Mouse (Mus musculus): ENCODE results near the gene Stac3.

Stac3 gene

DNA sequence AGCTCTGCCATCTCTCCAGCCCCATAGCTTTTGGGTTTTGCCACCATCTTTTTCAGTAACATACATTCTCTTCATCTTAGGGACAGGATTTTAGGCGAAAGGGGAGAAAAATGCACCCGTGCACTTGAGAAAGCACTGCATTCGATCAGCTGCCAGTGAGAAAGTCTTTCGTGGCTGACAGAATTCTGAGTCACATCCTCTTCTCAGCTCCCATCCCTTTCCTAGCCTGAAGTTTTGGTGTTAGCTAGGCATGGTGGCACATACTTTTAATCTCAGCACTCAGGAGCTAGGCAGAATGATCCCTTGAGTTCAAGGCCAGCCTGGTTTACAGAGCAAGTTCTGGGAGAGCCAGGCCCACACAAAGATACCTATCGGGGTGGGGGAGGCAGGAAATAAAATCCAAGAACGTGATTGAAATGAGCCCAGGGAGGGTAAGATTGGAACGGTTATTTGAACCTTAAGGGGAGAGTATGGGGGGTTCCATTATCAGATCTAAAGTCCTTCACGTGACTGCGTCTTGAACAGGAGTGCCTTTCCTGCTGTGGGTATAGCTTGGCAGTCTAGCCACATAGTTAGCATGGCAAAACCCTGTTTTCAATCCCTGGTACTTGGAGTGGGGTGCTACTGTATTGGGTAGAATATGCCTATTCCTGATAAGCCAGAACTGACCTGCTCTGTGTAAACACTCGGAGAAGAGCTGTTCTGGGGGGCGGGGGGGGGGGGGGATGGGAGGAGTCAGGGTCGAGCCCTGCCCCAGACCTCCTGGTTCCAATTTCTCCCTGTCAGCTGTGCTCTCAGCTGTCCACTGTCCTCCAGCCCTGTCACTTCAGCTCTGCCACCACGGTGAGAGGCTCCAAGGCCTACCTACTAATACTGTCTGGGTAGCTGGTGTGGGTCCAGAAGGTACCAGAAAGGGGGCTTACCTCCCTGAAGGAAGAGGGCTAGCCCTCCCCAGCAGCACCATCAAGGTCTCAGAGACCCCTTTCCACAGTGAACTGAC, at the start of gene Stac3:
Gene Stac3 (plus strand): TSS at position 793 of the 1,000 bp plus-strand sequence.
- Histone ChIP-seq H3K36me3 (ENCODE audit: control insufficient read depth, insufficient read depth, low read length, poor library complexity, severe bottlenecking) (no peaks in the 10 kb centered on the region; the same call in none of the 2 replicates), H3K27me3 (ENCODE audit: control insufficient read depth, insufficient read depth, low read length, poor library complexity, severe bottlenecking) (no peaks in the 10 kb centered on the region)
- DNase-seq (ENCODE audit: low read depth, low spot score): no peak

DNA sequence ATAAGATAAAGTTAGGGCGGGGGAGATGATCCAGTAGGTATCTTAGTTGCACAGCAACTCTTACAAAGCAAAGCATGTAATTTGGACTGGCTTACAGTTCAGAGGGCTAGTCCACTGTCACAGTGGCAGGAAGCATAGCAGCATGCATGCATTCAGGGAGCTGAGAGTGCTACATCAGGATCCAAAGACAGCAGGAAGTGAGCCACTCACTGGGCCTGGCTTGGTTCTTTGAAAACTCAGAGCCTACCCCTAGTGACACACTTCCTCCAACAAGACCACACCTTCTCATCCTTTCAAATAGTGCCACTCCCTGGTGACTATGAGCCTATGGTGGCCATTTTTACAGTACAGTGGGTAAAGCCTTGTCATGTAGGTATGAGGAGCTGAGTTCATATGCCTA, 47.8 kb upstream of the Stac3 start:
- Histone ChIP-seq H3K36me3 (ENCODE audit: control insufficient read depth, insufficient read depth, low read length, poor library complexity, severe bottlenecking) (peaks cover 6% of the 10 kb centered on the region), H3K27me3 (ENCODE audit: control insufficient read depth, insufficient read depth, low read length, poor library complexity, severe bottlenecking) (no peaks in the 10 kb centered on the region)
- DNase-seq (ENCODE audit: low read depth, low spot score): no peak

DNA sequence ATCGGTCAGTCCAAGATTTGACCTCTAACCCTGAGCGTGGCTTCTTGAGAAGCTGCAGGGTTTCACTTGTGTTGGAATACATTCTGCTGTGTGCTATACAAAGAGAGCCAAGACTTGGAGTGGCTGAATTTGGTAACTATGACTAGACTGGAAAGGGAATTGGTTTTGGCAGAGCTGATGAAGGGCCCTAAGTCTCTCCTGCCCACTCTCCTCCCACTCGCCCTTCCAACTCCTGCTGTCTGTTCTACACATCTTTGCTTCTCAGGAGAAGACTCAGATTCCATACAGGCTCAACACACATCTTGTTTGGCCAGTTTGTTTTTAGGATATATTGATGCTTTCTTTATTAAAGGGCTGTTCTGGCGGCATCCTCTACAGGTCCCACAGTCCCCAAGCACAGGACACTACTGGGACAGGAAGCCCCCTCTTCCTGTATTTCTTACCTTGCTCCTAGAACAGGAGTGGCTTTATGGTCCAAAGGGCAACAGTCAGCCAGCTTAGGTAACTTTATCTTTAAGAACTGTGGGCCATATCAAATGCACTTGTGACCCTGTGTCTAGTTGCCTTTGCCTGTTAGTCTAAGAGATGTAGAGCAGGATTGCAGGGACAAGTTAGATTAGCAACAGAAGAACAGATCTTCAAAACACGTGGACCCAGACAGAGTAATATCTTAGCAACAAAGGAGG, 38.9 kb upstream of the Stac3 start:
- Histone ChIP-seq H3K36me3 (ENCODE audit: control insufficient read depth, insufficient read depth, low read length, poor library complexity, severe bottlenecking) (peaks cover 24% of the 10 kb centered on the region), H3K27me3 (ENCODE audit: control insufficient read depth, insufficient read depth, low read length, poor library complexity, severe bottlenecking) (no peaks in the 10 kb centered on the region)
- DNase-seq (ENCODE audit: low read depth, low spot score): no peak

DNA sequence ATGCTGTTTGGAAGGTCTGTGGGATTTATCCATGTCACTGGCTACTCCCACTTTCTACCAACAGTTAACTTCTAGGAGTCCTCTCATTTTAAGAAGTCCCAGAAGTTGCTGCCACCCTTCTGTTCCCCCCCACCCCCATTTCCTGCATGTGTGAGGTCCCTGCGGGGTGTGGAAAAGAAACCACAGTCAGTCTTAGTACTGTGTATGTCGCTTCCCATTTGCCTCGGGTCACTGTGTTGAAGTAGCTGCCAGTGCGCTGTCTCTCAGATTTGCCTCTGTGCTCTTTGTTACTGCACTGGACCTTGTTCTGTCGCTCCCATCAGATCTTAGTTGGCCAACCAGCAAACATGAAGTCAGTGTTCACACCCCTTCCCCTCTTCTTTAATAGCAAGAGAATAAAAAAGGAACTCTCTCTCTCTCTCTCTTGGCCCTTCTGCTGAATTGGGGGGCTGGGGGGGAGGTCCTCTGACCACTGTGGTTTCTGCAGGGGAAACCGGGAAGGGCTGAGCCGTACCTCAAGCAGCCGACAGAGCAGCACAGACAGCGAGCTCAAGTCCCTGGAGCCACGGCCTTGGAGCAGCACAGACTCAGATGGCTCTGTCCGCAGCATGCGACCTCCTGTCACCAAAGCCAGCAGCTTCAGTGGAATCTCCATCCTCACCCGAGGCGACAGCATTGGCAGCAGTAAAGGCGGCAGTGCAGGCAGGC, 30.1 kb upstream of the Stac3 start:
- peaks cover 14% of the 10 kb centered on the region for H3K36me3 ChIP-seq (ENCODE audit: control insufficient read depth, insufficient read depth, low read length, poor library complexity, severe bottlenecking)
- no peak for DNase-seq (ENCODE audit: low read depth, low spot score)
- H3K27me3 ChIP-seq (ENCODE audit: control insufficient read depth, insufficient read depth, low read length, poor library complexity, severe bottlenecking): no peaks in the 10 kb centered on the region

DNA sequence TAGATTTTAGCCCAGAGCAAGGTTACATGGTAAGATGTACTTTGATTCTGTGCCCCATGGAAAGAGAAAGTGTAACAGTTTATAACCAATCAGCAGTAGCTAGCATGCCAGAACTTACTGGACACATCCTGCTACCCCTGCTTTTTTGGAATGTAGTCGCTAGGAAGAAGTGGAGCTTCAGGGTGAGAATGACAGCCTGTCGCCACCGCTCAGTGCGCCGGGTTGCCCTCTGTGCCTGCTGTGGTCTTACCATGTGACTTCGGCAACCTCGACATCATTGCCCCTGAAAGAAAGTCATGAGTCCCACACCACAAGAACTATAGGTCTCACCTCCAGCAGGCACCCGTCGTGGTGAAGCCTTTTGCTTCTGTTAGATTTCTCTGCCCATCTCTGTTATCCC, 28.8 kb upstream of the Stac3 start:
- no peak for DNase-seq (ENCODE audit: low read depth, low spot score)
- no peaks in the 10 kb centered on the region for H3K27me3 ChIP-seq (ENCODE audit: control insufficient read depth, insufficient read depth, low read length, poor library complexity, severe bottlenecking)
- H3K36me3 ChIP-seq (ENCODE audit: control insufficient read depth, insufficient read depth, low read length, poor library complexity, severe bottlenecking): peaks cover 12% of the 10 kb centered on the region

DNA sequence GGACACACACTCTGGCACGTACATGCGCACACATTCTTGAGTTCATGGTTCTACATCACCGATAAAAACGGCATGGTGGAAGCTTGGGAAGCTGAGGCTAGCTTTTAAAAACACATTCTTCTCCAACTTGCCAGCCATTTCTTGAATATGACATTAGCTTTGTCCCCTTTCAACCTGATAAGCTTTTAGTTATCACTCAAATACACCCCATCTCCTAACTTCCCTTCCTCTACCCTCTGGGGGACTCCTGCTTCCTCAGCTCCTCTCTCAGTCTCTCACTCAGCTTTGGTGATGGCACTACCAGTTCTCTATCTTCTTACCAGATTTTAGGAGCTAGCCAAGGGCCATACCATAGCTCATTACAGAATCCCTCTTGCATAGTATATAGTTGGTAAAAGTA, 26.3 kb upstream of the Stac3 start:
- Histone ChIP-seq H3K36me3 (ENCODE audit: control insufficient read depth, insufficient read depth, low read length, poor library complexity, severe bottlenecking) (peaks cover 9% of the 10 kb centered on the region), H3K27me3 (ENCODE audit: control insufficient read depth, insufficient read depth, low read length, poor library complexity, severe bottlenecking) (no peaks in the 10 kb centered on the region)
- no peak for DNase-seq (ENCODE audit: low read depth, low spot score)

DNA sequence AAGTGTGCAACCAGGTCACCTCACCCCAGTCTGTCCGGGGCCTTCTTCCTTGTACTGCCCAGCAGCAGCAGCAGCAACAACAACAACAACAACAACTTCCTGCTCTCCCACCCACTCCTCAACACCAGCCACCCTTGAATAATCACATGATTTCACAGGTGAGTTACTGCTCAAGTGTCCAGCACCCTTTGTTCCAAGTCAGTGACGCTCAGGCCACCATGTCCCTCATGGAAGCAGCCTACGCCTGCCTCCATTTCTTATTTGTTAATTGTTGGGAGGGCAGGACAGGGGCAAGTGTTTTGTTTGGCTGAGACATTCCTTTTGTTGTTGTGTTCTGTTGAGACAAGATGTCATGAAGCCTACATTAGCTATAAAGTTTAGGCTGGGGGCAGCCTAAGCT, 24.9 kb upstream of the Stac3 start:
- Histone ChIP-seq H3K27me3 (ENCODE audit: control insufficient read depth, insufficient read depth, low read length, poor library complexity, severe bottlenecking) (no peaks in the 10 kb centered on the region), H3K36me3 (ENCODE audit: control insufficient read depth, insufficient read depth, low read length, poor library complexity, severe bottlenecking) (peaks cover 9% of the 10 kb centered on the region)
- DNase-seq (ENCODE audit: low read depth, low spot score): no peak

DNA sequence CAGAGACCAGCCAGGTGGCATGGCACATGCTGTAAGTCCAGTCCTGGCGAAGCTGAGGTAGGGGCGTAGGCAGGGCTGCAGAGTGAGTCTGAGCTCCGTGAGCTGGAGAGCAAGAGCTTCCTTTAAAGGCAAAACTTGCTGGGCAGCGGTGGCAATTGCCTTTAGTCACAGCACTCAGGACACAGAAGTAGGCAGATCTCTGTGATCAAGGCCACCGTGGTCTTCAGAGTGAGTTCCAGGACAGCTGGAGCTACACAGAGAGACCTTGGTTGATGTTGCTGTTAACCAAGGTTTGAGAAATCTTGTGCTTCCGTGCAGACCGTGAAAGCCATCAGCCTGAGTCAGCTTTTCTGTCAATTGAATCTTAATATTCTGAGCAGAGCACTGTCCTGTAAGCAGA, 24.2 kb upstream of the Stac3 start:
- Histone ChIP-seq H3K27me3 (ENCODE audit: control insufficient read depth, insufficient read depth, low read length, poor library complexity, severe bottlenecking) (no peaks in the 10 kb centered on the region), H3K36me3 (ENCODE audit: control insufficient read depth, insufficient read depth, low read length, poor library complexity, severe bottlenecking) (peaks cover 9% of the 10 kb centered on the region)
- no peak for DNase-seq (ENCODE audit: low read depth, low spot score)

DNA sequence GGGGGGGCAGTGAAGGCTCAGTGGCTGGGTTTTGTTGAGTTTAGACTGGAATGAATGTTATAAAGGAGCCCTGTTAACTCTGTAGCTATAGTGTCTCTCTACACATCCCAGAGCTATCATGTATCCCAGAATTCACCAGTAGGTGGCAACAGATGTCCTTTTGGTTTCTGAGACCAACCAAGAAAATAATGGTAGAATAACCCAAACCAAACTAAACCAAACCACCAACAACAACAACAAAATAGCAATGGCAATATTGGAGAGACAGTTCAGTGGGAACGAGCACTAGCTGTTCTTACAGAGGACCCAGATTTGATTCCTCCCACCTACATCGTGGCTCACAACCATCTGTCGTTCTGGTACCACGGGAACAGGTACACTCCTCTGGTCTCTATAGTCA, 22.4 kb upstream of the Stac3 start:
- H3K27me3 ChIP-seq (ENCODE audit: control insufficient read depth, insufficient read depth, low read length, poor library complexity, severe bottlenecking): no peaks in the 10 kb centered on the region
- DNase-seq (ENCODE audit: low read depth, low spot score): peak; percentile 45
- peaks cover 10% of the 10 kb centered on the region for H3K36me3 ChIP-seq (ENCODE audit: control insufficient read depth, insufficient read depth, low read length, poor library complexity, severe bottlenecking)

DNA sequence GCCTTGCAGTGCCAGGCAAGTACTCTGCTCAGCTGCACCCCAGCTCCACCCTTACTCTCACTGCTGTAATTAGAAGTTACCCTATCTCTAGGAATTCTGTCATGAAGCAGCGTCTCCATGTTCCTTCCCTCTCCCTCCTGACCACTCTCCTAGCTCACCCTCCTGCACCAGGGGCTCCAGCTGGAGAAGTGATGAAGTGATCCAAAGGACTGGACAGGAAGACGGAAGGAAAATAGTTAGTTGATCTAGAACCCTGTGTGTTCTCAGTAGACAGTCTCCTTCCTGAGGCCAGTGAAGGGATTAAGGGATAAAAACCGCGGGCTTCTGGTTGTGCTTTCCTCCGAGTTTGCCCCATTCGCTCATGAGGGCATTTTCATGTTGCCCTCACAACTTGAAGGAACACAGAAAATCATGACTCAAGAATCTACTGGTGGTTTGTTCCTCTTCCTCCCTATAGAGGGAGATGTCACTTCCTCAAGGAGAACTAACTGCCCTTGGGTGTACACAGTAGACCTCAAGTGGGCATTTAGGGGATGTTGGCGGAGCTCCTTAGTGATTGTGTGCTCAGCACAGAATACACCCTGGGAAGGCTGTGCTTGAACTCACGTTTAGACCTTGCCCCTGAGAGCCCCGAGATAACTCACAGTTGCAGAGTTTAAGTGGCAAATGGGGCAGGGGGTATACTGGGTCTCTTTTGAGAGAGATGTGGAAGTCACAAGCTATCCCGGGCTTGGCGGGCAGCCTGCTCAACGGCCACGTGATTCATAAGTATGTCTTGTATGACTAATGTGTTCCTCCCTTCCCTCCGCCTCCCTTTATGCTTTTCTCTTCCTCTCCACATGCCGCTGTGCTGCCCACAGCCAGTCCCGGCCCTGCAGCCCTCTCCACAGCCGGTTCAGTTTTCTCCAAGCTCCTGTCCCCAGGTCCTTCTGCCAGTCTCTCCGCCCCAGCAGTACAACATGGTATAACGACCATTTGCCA, 20.4 kb upstream of the Stac3 start:
- Histone ChIP-seq H3K27me3 (ENCODE audit: control insufficient read depth, insufficient read depth, low read length, poor library complexity, severe bottlenecking) (no peaks in the 10 kb centered on the region), H3K36me3 (ENCODE audit: control insufficient read depth, insufficient read depth, low read length, poor library complexity, severe bottlenecking) (peaks cover 7% of the 10 kb centered on the region)
- DNase-seq (ENCODE audit: low read depth, low spot score): no peak

DNA sequence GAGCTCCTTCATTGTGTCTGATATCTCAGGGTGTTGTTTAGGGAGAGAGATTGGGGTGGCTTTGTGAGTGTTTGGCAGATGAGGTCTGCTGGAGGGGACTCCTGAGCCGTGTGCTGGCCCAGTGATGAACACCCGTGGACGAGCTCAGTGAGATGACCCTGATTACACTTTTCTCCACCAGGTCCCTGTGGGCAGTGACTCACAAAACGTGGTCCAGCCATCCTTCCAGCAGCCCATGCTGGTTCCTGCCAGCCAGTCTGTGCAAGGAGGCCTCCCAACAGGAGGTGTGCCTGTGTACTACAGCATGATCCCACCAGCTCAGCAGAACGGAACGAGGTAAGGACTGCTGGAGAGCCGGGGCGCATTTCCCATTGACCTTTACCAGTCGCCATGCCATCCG, 16.3 kb upstream of the Stac3 start:
- Histone ChIP-seq H3K36me3 (ENCODE audit: control insufficient read depth, insufficient read depth, low read length, poor library complexity, severe bottlenecking) (peaks cover 5% of the 10 kb centered on the region), H3K27me3 (ENCODE audit: control insufficient read depth, insufficient read depth, low read length, poor library complexity, severe bottlenecking) (no peaks in the 10 kb centered on the region)
- no peak for DNase-seq (ENCODE audit: low read depth, low spot score)

DNA sequence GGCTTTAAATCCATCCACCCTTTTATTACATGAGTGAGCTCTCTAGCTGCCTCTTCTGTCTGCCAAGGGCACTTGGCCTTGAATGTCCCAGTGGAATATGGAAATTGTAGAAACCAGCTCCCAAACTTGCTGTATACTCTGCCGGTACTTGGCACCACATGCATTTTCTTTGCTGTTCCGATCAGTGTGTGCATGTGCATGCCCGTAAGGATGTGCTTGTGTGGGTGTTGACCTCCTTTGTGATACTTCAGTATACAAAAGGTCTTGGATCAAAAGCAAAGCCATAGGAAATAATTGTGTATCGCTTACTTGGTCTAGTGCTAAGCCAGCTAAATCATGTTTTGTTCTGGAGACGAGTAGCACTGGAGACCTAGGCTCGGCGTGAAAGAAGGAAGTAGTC, 12.6 kb upstream of the Stac3 start:
- H3K27me3 ChIP-seq (ENCODE audit: control insufficient read depth, insufficient read depth, low read length, poor library complexity, severe bottlenecking): no peaks in the 10 kb centered on the region
- DNase-seq (ENCODE audit: low read depth, low spot score): no peak
- peaks cover 7% of the 10 kb centered on the region; the same call in 1 of the 2 replicates for H3K36me3 ChIP-seq (ENCODE audit: control insufficient read depth, insufficient read depth, low read length, poor library complexity, severe bottlenecking)

DNA sequence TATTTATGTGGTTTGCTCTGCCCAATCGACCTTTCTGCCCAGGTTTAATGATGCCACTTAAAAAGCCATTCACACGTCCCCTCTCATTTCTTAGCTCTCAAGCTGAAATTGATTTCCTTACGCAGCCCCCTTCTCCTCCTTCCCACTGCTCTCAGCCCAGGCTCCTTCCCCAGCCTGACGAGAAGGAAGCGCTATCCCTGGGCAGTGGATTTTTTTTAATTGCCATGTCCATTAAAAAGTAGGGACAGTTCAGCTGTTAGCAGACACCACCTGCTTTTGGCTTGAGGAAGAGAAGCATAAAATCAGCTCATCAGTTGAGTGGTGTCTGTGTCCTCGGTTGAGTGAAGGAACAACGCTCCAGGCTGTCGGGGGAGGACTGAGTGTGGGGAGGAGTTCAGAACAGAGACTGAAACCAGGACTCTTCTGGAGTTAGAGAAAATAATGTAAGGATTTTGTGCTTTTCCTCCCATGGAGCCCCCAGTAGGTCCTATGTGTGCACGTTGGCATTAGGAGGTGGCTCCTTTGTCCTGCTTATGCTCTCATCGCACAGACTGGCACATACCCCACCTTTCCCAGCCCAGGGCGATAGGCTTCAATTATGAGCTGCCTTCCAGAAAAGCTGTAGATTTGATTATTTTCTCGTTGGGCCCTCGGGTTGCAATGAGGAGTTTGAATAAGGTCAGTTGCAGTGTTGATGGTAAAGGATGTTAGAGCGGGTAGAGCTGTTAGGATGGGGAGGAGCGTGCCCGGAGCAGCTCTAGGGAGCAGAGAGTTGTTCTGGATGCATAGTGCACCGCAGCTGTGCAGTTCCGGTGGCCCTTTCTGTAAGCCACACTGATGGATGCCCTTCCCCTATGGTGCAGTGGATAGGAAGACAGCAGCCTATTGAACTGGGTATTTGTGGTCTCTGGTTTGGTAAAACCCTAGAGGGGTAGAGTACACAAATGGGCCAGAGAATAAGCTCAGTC, 11.0 kb upstream of the Stac3 start:
- H3K36me3 ChIP-seq (ENCODE audit: control insufficient read depth, insufficient read depth, low read length, poor library complexity, severe bottlenecking): peaks cover 7% of the 10 kb centered on the region; the same call in 1 of the 2 replicates
- H3K27me3 ChIP-seq (ENCODE audit: control insufficient read depth, insufficient read depth, low read length, poor library complexity, severe bottlenecking): no peaks in the 10 kb centered on the region
- DNase-seq (ENCODE audit: low read depth, low spot score): no peak

All from splenic B cell, adult 2 months (primary cell).